Mouse (Mus musculus) liver, embryonic 13.5 days (tissue): ENCODE measurements around the gene Lsamp. TPM values are rescaled to one million over a fixed set of nuclear protein-coding genes. Genes with fewer than 3 reads are reported as not detected.

Experiments used
- ATAC-seq: fragments of 200-750 bp; cut with Nextera tagmentation; 2 replicates; pipeline ENCODE4 v1.8.0; 2017; ENCODE audit warnings: low read depth, mild to moderate bottlenecking, moderate number of reproducible peaks, moderate library complexity
- DNase-seq: peaks from one replicate; pipeline ENCODE4 v3.0.0; 2022
- H3K27ac ChIP-seq: fragments of 300-500 bp; sonication (generic); 2 replicates; pipeline ENCODE4 v1.5.1; 2015; ENCODE audit warnings: moderate library complexity, mild to moderate bottlenecking, inconsistent platforms
- H3K27me3 ChIP-seq: fragments of 300-500 bp; sonication (generic); 2 replicates; pipeline ENCODE4 v1.6.1; 2015; ENCODE audit warnings: mild to moderate bottlenecking, inconsistent platforms
- H3K36me3 ChIP-seq: fragments of 300-500 bp; sonication (generic); 2 replicates; pipeline ENCODE4 v1.6.1; 2015; ENCODE audit warnings: mild to moderate bottlenecking, inconsistent platforms
- H3K4me1 ChIP-seq: fragments of 300-500 bp; sonication (generic); replicated peaks from 2 replicates; pipeline ENCODE4 v1.6.1; 2015; ENCODE audit warnings: inconsistent platforms
- H3K4me2 ChIP-seq: fragments of 300-500 bp; sonication (generic); 2 replicates; pipeline ENCODE4 v1.6.1; 2015; ENCODE audit warnings: inconsistent platforms, mild to moderate bottlenecking, moderate library complexity
- H3K4me3 ChIP-seq: fragments of 300-500 bp; sonication (generic); replicated peaks from 2 replicates; pipeline ENCODE4 v1.5.1; 2015; ENCODE audit warnings: mild to moderate bottlenecking, inconsistent platforms
- H3K9ac ChIP-seq: fragments of 300-500 bp; sonication (generic); 2 replicates; pipeline ENCODE4 v1.6.1; 2015; ENCODE audit warnings: mild to moderate bottlenecking, inconsistent platforms
- H3K9me3 ChIP-seq: fragments of 300-500 bp; sonication (generic); replicated peaks from 2 replicates; pipeline ENCODE4 v1.6.1; 2016; ENCODE audit warnings: inconsistent platforms
- WGBS: fragments of 180-500 bp; shearing (Covaris S2); methylation state at CpG from one replicate; pipeline ENCODE4 v1.1.7; 2015; ENCODE audit not compliant: insufficient replicate concordance; 5-methylcytosine and 5-hydroxymethylcytosine counted together
- polyA plus RNA-seq: library from polyadenylated mRNA; unstranded; fragments of >200 nt; fragmentation: Nextera tagmentation; extraction: Ambion mirVana; gene quantifications from 2 replicates; pipeline ENCODE4 v1.2.1, GENCODE M21; 2015

The Lsamp gene
- polyA plus RNA-seq = 0.06 and 0.21 TPM in 2 replicates

- H3K27ac ChIP-seq = no peak within 1 kb of the TSS
- no peak for DNase-seq
- H3K4me3 ChIP-seq = peak within 1 kb of the TSS; percentile 27
- no peaks in the 10 kb centered on the region for H3K4me1 ChIP-seq
- no peaks in the 10 kb centered on the region for H3K9me3 ChIP-seq
- H3K27me3 ChIP-seq = peaks cover 4% of the 10 kb centered on the region
- 2% methylated on average over 24 of the region's 24 CpGs for WGBS
- no peak within 1 kb of the TSS for H3K9ac ChIP-seq
- H3K4me2 ChIP-seq = peak within 1 kb of the TSS; percentile 54
- ATAC-seq = no peak
- no peaks in the 10 kb centered on the region for H3K36me3 ChIP-seq
Observed at GRCm38 (mm10) chr16:39984205-39984634, at the start of gene Lsamp. Gene Lsamp (plus strand): TSS chr16:39984361.

GRCm38 (mm10) chr16:39957686-39958085 lies 26.5 kb upstream of the Lsamp start:
- no peaks in the 10 kb centered on the region for H3K9me3 ChIP-seq
- ATAC-seq (no peak), DNase-seq (no peak)
- H3K36me3 ChIP-seq = no peaks in the 10 kb centered on the region
- no peak overlapping the region for H3K9ac ChIP-seq
- no peak overlapping the region for H3K27ac ChIP-seq
- H3K4me2 ChIP-seq = no peak overlapping the region
- WGBS = 75% methylated on average over 2 of the region's 2 CpGs
- no peaks in the 10 kb centered on the region for H3K4me1 ChIP-seq
- no peak overlapping the region for H3K4me3 ChIP-seq
- H3K27me3 ChIP-seq = no peaks in the 10 kb centered on the region

- ATAC-seq (no peak), DNase-seq (no peak)
- no peak overlapping the region for H3K4me2 ChIP-seq
- no peaks in the 10 kb centered on the region for H3K27me3 ChIP-seq
- no peaks in the 10 kb centered on the region for H3K4me1 ChIP-seq
- no peak overlapping the region for H3K27ac ChIP-seq
- no peaks in the 10 kb centered on the region for H3K9me3 ChIP-seq
- WGBS = 44% methylated on average over 1 of the region's 1 CpGs
- no peak overlapping the region for H3K4me3 ChIP-seq
- no peaks in the 10 kb centered on the region for H3K36me3 ChIP-seq
- no peak overlapping the region for H3K9ac ChIP-seq
Observed at GRCm38 (mm10) chr16:39972712-39973111, 11.4 kb upstream of the Lsamp start.

- WGBS = 3% methylated on average over 28 of the region's 29 CpGs
- H3K36me3 ChIP-seq = no peaks in the 10 kb centered on the region
- H3K4me1 ChIP-seq = no peaks in the 10 kb centered on the region
- peak overlapping the region; percentile 27 for H3K4me3 ChIP-seq
- no peaks in the 10 kb centered on the region for H3K9me3 ChIP-seq
- peak overlapping the region; percentile 54 for H3K4me2 ChIP-seq
- H3K27me3 ChIP-seq = peaks cover 4% of the 10 kb centered on the region
- DNase-seq (no peak), ATAC-seq (no peak)
- no peak overlapping the region for H3K27ac ChIP-seq
- no peak overlapping the region for H3K9ac ChIP-seq
Observed at GRCm38 (mm10) chr16:39984635-39985291, 602 bp downstream of the Lsamp start.

GRCm38 (mm10) chr16:39988466-39988865 lies 4.3 kb downstream of the Lsamp start:
- WGBS = 51% methylated on average over 2 of the region's 2 CpGs
- Histone ChIP-seq H3K9me3 (no peaks in the 10 kb centered on the region), H3K4me1 (no peaks in the 10 kb centered on the region), H3K9ac (no peak overlapping the region), H3K27me3 (peaks cover 4% of the 10 kb centered on the region), H3K27ac (no peak overlapping the region), H3K4me3 (no peak overlapping the region), H3K36me3 (no peaks in the 10 kb centered on the region), H3K4me2 (no peak overlapping the region)
- DNase-seq (no peak), ATAC-seq (no peak)

- H3K4me3 ChIP-seq = no peak overlapping the region
- no peaks in the 10 kb centered on the region for H3K27me3 ChIP-seq
- H3K9ac ChIP-seq = no peak overlapping the region
- no peak overlapping the region for H3K4me2 ChIP-seq
- H3K27ac ChIP-seq = no peak overlapping the region
- H3K9me3 ChIP-seq = no peaks in the 10 kb centered on the region
- 68% methylated on average over 5 of the region's 5 CpGs for WGBS
- ATAC-seq (no peak), DNase-seq (no peak)
- H3K4me1 ChIP-seq = no peaks in the 10 kb centered on the region
- no peaks in the 10 kb centered on the region for H3K36me3 ChIP-seq
Observed at GRCm38 (mm10) chr16:39994821-39995220, 10.7 kb downstream of the Lsamp start.

GRCm38 (mm10) chr16:40008800-40009199 lies 24.6 kb downstream of the Lsamp start:
- ATAC-seq = no peak
- no peak for DNase-seq

GRCm38 (mm10) chr16:40011106-40011505 lies 26.9 kb downstream of the Lsamp start:
- no peak overlapping the region for H3K4me2 ChIP-seq
- WGBS = 35% methylated on average over 1 of the region's 1 CpGs
- no peaks in the 10 kb centered on the region for H3K4me1 ChIP-seq
- H3K36me3 ChIP-seq = no peaks in the 10 kb centered on the region
- ATAC-seq (no peak), DNase-seq (no peak)
- H3K9ac ChIP-seq = no peak overlapping the region
- no peak overlapping the region for H3K27ac ChIP-seq
- H3K27me3 ChIP-seq = no peaks in the 10 kb centered on the region
- no peaks in the 10 kb centered on the region for H3K9me3 ChIP-seq
- no peak overlapping the region for H3K4me3 ChIP-seq

More at GRCm38 (mm10) chr16:40008800-40009199, 24.6 kb downstream of the Lsamp start:
- H3K4me2 ChIP-seq = no peak overlapping the region
- H3K27me3 ChIP-seq = no peaks in the 10 kb centered on the region
- H3K9ac ChIP-seq = no peak overlapping the region
- H3K4me1 ChIP-seq = no peaks in the 10 kb centered on the region
- H3K9me3 ChIP-seq = no peaks in the 10 kb centered on the region
- H3K36me3 ChIP-seq = no peaks in the 10 kb centered on the region
- H3K4me3 ChIP-seq = no peak overlapping the region
- WGBS = 53% methylated on average over 2 of the region's 2 CpGs
- no peak overlapping the region for H3K27ac ChIP-seq

GRCm38 (mm10) chr16:40022611-40023010 lies 38.5 kb downstream of the Lsamp start:
- 75% methylated on average over 3 of the region's 3 CpGs for WGBS
- H3K4me1 ChIP-seq = no peaks in the 10 kb centered on the region

GRCm38 (mm10) chr16:40036719-40037118 lies 52.6 kb downstream of the Lsamp start:
- ATAC-seq (no peak), DNase-seq (no peak)
- Histone ChIP-seq H3K4me3 (no peak overlapping the region), H3K27me3 (no peaks in the 10 kb centered on the region), H3K4me2 (no peak overlapping the region), H3K9ac (no peak overlapping the region), H3K9me3 (no peaks in the 10 kb centered on the region), H3K27ac (no peak overlapping the region), H3K36me3 (no peaks in the 10 kb centered on the region), H3K4me1 (no peaks in the 10 kb centered on the region)
- 74% methylated on average over 1 of the region's 1 CpGs for WGBS

More at GRCm38 (mm10) chr16:40022611-40023010, 38.5 kb downstream of the Lsamp start:
- H3K9me3 ChIP-seq = no peaks in the 10 kb centered on the region
- no peak overlapping the region for H3K4me3 ChIP-seq
- DNase-seq = no peak
- H3K36me3 ChIP-seq = no peaks in the 10 kb centered on the region
- no peak for ATAC-seq
- H3K27ac ChIP-seq = no peak overlapping the region
- no peak overlapping the region for H3K4me2 ChIP-seq
- H3K27me3 ChIP-seq = no peaks in the 10 kb centered on the region
- H3K9ac ChIP-seq = no peak overlapping the region

- H3K4me2 ChIP-seq = no peak overlapping the region
- no peaks in the 10 kb centered on the region for H3K36me3 ChIP-seq
- DNase-seq = no peak
- H3K9me3 ChIP-seq = no peaks in the 10 kb centered on the region
- no peak for ATAC-seq
- H3K9ac ChIP-seq = no peak overlapping the region
- no peak overlapping the region for H3K27ac ChIP-seq
- WGBS = 56% methylated on average over 2 of the region's 2 CpGs
- H3K4me3 ChIP-seq = no peak overlapping the region
- H3K27me3 ChIP-seq = no peaks in the 10 kb centered on the region
- no peaks in the 10 kb centered on the region for H3K4me1 ChIP-seq
Observed at GRCm38 (mm10) chr16:40059546-40059945, 75.4 kb downstream of the Lsamp start.

GRCm38 (mm10) chr16:40059968-40060367 lies 75.8 kb downstream of the Lsamp start:
- ATAC-seq (no peak), DNase-seq (no peak)
- Histone ChIP-seq H3K27ac (no peak overlapping the region), H3K4me3 (no peak overlapping the region), H3K4me2 (no peak overlapping the region), H3K9me3 (no peaks in the 10 kb centered on the region), H3K4me1 (no peaks in the 10 kb centered on the region), H3K9ac (no peak overlapping the region), H3K36me3 (no peaks in the 10 kb centered on the region), H3K27me3 (no peaks in the 10 kb centered on the region)
- WGBS = 42% methylated on average over 1 of the region's 1 CpGs
